Mouse (Mus musculus): ENCODE results near the gene Col6a2.

DNA sequence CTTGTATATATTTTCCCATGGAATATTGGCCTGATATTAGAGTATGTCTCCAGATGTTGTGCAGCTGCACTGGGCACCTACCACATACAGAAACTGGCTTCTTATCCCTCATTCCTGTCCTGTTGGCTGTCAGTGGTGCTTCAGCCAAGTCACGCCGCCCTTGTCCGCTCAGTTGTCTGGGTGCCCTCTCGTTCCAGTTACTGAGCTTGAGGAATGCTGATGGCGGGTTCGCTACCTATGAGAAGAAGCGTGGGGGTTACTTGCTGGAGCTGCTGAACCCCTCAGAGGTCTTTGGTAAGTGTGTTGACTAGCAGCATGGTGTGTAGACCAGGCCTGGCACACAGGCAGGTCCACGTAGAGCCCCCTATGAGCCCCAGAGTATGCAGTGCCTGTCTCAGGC lies 76.9 kb downstream of the Col6a2 start:
- no peak for TF ChIP-seq CTCF (IDR thresholded peaks at IDR 0.05; ENCODE audit: extremely low read depth, insufficient read depth, low read length)
- no peak for TF ChIP-seq POLR2A (IDR thresholded peaks at IDR 0.05; ENCODE audit: extremely low read depth, insufficient read depth, low read length)

Data from cortical plate, adult 2 months (tissue).